Mouse (Mus musculus): ENCODE measurements around the gene Nutf2. TPM values are rescaled to one million over a fixed set of nuclear protein-coding genes. Genes with fewer than 3 reads are reported as not detected.

Nutf2 gene
- polyA plus RNA-seq, 1 experiment from 2014 or later = 275 TPM

DNA sequence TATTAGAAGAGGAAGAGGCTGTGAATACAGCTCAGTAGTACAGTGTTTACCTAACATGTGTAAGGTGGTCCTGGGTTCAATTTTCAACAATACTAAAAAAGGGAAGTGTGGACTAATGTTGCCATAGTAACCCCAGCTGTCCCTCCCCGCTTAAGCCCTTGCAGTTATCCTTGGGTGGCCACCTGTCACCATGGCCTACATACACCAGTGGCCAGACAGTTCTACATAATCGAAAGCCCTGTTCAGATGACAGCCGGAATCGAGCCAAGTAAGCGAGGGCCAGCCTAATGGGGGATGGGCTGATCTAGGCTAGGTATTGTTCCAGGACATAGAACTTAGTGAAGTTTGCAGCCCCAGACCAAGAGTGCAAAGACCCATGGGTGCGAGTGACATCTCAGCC is 23.4 kb upstream of the Nutf2 start:
- H3K36me3 ChIP-seq (replicated peaks) = peaks cover 13% of the 10 kb centered on the region
- WGBS = 89% methylated on average over 6 of the region's 6 CpGs
- no peak overlapping the region for H3K4me2 ChIP-seq
- H3K9me3 ChIP-seq = no peaks in the 10 kb centered on the region
- no peak overlapping the region for H3K9ac ChIP-seq
- no peak overlapping the region for H3K27ac ChIP-seq
- H3K27me3 ChIP-seq = no peaks in the 10 kb centered on the region
- no peak overlapping the region for H3K4me3 ChIP-seq (replicated peaks)
- H3K4me1 ChIP-seq = no peaks in the 10 kb centered on the region
- ATAC-seq (ENCODE audit: low FRiP score) = no peak

DNA sequence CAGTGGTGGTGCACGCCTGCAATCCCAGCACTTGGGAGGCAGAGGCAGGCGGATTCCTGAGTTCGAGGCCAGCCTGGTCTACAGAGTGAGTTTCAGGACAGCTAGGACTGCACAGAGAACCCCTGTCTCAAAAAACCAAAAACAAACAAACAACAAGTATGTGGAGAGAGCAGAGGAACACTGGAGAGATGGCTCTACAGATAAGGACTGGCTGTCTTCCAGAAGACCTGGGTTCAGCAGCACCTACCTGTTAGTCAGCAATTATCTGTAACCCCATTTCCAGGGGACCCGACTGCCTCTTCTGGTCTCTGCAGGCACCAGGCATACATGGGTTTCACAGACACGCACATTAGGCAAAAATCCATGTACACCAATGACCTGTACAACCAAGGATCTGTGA is 21.2 kb upstream of the Nutf2 start:
- Histone ChIP-seq H3K9ac (no peak overlapping the region), H3K4me1 (no peaks in the 10 kb centered on the region), H3K4me2 (no peak overlapping the region), H3K36me3 (replicated peaks) (peaks cover 28% of the 10 kb centered on the region), H3K4me3 (replicated peaks) (no peak overlapping the region), H3K27me3 (no peaks in the 10 kb centered on the region), H3K9me3 (no peaks in the 10 kb centered on the region), H3K27ac (no peak overlapping the region)
- WGBS = 92% methylated on average over 5 of the region's 5 CpGs
- no peak for ATAC-seq (ENCODE audit: low FRiP score)

DNA sequence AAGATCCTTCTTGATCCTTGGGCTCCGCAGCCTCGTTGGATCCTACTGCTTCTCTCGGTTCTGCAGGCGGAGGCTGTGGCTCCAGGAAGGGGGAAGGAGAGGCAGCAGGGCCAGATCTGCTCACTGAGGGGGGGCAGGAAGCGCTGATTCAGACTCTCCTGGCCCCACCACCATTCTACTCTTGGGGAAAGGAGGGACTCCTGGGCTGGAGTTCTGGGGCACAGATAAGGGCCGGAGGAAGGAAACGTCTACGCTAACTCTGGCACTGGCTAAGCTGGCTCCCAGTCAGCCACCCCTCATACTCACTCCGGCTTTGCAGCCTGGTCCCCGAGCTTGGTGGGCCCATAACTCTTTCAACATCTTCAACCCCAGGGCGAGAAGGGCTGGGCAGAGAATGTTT is 13.7 kb upstream of the Nutf2 start:
- H3K27me3 ChIP-seq = no peaks in the 10 kb centered on the region
- 97% methylated on average over 11 of the region's 11 CpGs for WGBS
- H3K4me1 ChIP-seq = peaks cover 7% of the 10 kb centered on the region
- H3K4me3 ChIP-seq (replicated peaks) = no peak overlapping the region
- H3K27ac ChIP-seq = no peak overlapping the region
- H3K9ac ChIP-seq = no peak overlapping the region
- no peak overlapping the region for H3K4me2 ChIP-seq
- no peaks in the 10 kb centered on the region for H3K9me3 ChIP-seq
- peaks cover 69% of the 10 kb centered on the region for H3K36me3 ChIP-seq (replicated peaks)
- no peak for ATAC-seq (ENCODE audit: low FRiP score)

DNA sequence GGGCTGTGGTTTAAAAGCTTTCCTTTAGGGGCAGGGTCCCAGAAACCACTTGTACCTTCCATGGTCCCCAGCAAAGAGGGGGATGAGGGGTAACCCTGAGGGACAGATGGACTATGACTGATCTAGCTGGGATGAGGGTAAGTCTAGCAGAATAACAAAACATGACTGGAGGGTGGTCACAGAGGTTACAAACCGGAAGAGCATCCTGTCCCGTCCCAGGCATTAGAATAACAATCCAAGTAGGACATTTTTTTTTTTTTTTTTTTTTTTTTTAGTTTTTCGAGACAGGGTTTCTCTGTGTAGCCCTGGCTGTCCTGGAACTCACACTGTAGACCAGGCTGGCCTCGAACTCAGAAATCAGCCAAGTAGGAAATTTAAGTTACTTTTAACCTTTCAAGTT is 10.4 kb upstream of the Nutf2 start:
- no peak for ATAC-seq (ENCODE audit: low FRiP score)
- Histone ChIP-seq H3K27me3 (no peaks in the 10 kb centered on the region), H3K9ac (no peak overlapping the region), H3K4me1 (peaks cover 10% of the 10 kb centered on the region), H3K27ac (no peak overlapping the region), H3K9me3 (no peaks in the 10 kb centered on the region), H3K36me3 (replicated peaks) (peaks cover 43% of the 10 kb centered on the region), H3K4me3 (replicated peaks) (no peak overlapping the region), H3K4me2 (peak overlapping the region; percentile 42; the same call in 1 of the 2 replicates)
- 84% methylated on average over 4 of the region's 4 CpGs for WGBS

DNA sequence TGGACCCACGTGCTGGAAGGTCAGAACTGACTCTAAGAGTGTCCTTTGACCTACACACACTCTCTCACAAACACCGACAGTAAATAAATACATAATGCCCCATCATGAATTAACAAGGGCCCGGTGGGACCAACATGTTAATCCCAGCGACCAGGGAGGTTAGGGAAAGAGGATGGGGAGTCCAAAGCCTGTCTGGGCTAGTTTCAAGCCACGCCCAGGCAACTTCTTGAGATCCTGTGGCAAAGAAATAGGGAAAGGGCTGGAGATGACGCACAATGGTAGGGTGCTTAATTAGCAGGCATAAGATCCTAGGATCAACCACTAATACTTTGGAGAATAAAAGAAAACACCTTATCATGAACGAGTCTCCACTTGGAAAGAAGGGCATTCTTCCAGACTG is 9.8 kb upstream of the Nutf2 start:
- H3K4me1 ChIP-seq = peaks cover 12% of the 10 kb centered on the region
- ATAC-seq (ENCODE audit: low FRiP score) = no peak
- no peaks in the 10 kb centered on the region for H3K9me3 ChIP-seq
- 78% methylated on average over 7 of the region's 7 CpGs for WGBS
- no peaks in the 10 kb centered on the region for H3K27me3 ChIP-seq
- H3K36me3 ChIP-seq (replicated peaks) = peaks cover 37% of the 10 kb centered on the region
- H3K27ac ChIP-seq = no peak overlapping the region
- peak overlapping the region; percentile 42 for H3K4me2 ChIP-seq
- no peak overlapping the region for H3K9ac ChIP-seq
- H3K4me3 ChIP-seq (replicated peaks) = 0 out of 2 replicates have a peak overlapping the region, but pooled peaks have one; percentile 13

DNA sequence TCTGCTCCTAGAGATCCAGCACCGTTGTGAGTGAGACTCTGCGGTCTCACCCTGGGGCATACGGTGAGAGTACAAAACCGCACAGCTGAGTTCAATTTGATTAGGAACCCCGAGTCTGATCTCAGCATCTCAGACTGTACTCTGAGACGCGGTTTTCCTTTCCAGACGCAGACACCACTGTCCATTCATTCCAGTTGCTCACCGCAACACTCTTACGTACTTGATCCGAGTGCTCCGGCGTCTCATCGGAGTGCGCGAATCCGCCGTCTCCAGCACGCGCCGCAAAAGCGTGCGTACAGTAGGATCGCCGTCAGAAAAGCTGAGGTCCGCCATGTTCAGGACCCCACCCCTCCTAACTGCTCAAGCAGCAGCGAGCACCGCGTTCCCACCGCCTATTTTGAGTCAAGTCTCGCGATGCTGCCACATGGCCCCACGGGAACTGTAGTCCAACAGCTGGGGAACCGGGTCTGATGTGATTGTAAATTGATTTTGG is 8.7 kb upstream of the Nutf2 start:
- peak overlapping the region; percentile 20; the same call in 1 of the 2 replicates for H3K27ac ChIP-seq

DNA sequence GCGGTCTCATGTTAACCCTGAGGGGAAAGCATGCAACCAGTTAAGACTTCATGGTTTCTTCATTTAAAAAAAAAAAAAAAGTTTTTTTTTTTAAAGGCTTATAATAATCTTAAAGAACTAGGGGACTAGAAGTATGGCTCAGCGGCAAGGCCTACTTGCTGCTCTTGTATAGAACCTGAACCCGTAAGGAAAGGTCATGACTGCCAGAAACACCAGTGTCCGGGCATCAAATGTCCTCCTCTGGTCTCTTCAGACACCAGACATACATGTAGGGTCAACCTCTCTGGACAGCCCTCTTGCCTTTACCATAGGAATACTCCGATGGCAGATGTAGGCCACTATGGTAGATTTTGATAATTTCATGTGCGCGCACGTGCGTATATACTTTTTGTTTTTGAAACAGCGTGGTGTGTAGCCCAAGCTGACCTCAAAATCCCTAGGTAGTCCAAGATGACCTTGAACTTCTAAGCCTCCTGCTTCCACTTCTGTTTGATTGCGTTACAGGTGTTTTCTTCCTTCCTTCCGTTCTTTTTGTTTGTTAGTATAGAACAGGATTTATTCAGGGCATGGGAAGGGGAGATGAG is 8.1 kb upstream of the Nutf2 start:
- Histone ChIP-seq H3K27ac (no peak overlapping the region), H3K9me3 (no peaks in the 10 kb centered on the region), H3K4me2 (peak overlapping the region; percentile 69; the same call in 1 of the 2 replicates), H3K9ac (no peak overlapping the region), H3K36me3 (replicated peaks) (peaks cover 21% of the 10 kb centered on the region), H3K4me3 (replicated peaks) (peak overlapping the region; percentile 65; the same call in 1 of the 2 replicates), H3K27me3 (no peaks in the 10 kb centered on the region), H3K4me1 (peaks cover 28% of the 10 kb centered on the region)
- 81% methylated on average over 12 of the region's 12 CpGs for WGBS
- no peak for ATAC-seq (ENCODE audit: low FRiP score)

More for the DNA sequence above, 8.7 kb upstream of the Nutf2 start:
- Histone ChIP-seq H3K27me3 (no peaks in the 10 kb centered on the region), H3K9ac (peak overlapping the region; percentile 77), H3K4me1 (peaks cover 23% of the 10 kb centered on the region), H3K4me3 (replicated peaks) (peak overlapping the region; percentile 65), H3K36me3 (replicated peaks) (peaks cover 26% of the 10 kb centered on the region), H3K9me3 (no peaks in the 10 kb centered on the region), H3K4me2 (peak overlapping the region; percentile 69)
- WGBS = under 1% methylated on average over 34 of the region's 34 CpGs
- ATAC-seq (ENCODE audit: low FRiP score) = peak; percentile 83

DNA sequence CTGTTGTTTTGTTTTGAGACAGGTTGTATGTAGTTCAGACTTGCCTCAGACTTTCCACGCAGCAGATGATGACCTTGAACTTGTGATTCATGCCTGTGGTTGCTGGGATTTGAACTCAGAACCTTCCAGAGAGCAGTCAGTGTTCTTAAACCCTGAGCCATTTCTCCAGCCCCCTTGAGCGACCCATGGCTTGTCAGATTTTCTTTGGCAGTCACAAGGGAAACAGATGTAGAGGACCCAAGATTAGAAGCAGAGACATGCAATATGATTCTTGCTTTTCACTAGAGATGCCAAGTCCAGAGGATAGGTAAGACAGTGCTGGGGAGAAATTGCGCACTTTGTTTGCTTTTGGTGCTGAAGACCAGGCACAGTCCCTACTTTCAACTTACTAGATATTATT is 7.2 kb upstream of the Nutf2 start, which contains the start of gene Cenpt:
TSS of gene Cenpt (minus strand) at position 101 of the 400 bp plus-strand sequence.
- ATAC-seq (ENCODE audit: low FRiP score) = no peak
- WGBS = 92% methylated on average over 3 of the region's 3 CpGs
- Histone ChIP-seq H3K27me3 (no peaks in the 10 kb centered on the region), H3K4me3 (replicated peaks) (no peak within 1 kb of the TSS), H3K27ac (no peak within 1 kb of the TSS), H3K9me3 (no peaks in the 10 kb centered on the region), H3K36me3 (replicated peaks) (peaks cover 13% of the 10 kb centered on the region), H3K4me1 (peaks cover 38% of the 10 kb centered on the region), H3K9ac (no peak within 1 kb of the TSS), H3K4me2 (no peak within 1 kb of the TSS)

DNA sequence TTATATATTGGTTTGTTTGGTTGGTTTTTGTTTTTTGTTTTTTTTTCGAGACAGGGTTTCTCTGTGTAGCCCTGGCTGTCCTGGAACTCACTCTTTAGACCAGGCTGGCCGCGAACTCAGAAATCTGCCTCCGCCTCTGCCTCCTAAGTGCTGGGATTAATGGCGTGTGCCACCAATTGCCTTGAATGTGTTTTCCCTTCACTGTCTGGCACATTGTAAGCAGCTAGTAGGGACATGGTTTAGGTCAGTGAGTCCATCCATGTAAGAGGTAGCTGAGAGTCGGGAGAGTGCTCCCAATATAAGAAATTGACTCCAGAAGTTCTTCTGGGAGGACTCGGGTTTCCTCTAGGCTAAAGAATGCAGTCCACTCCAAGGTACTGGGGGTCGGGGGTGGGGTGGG is 6.1 kb upstream of the Nutf2 start:
- no peak overlapping the region for H3K27ac ChIP-seq
- ATAC-seq (ENCODE audit: low FRiP score) = no peak; the same call in 1 of the 2 replicates

DNA sequence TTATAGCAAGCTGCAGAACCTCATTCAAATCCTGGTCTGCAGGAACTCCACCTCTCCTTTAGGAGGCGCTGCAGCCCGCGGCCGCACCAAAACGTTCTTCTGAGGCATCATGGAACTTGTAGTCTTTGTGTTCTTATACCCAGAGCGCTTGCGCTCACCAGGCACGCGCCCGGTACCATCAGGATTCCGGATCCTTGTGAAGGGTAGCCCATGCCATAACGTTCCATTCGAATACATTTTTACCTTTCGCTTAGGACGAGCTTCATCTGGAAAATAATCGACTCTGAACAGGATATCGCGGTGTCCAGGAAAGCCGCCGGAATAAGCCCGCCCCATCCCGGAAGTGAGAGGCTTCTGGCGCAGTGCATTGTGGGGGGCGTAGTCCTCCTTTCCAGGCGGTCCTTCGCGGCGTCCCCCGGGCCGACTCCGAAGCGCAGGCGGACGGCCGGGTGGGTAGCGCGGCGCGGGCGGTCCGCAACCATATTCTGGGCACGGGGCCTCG is 5.6 kb upstream of the Nutf2 start, which contains the start of gene Thap11:
TSS of gene Thap11 (plus strand) at position 418 of the 502 bp plus-strand sequence.
- under 1% methylated on average over 43 of the region's 43 CpGs for WGBS
- peak; percentile 91 for ATAC-seq (ENCODE audit: low FRiP score)
- peaks cover 50% of the 10 kb centered on the region for H3K4me1 ChIP-seq
- H3K9me3 ChIP-seq = no peaks in the 10 kb centered on the region
- peak within 1 kb of the TSS; percentile 84 for H3K27ac ChIP-seq
- peak within 1 kb of the TSS; percentile 90 for H3K9ac ChIP-seq
- H3K4me3 ChIP-seq (replicated peaks) = peak within 1 kb of the TSS; percentile 80
- peak within 1 kb of the TSS; percentile 99 for H3K4me2 ChIP-seq
- no peaks in the 10 kb centered on the region for H3K27me3 ChIP-seq
- peaks cover 6% of the 10 kb centered on the region; the same call in 1 of the 2 replicates for H3K36me3 ChIP-seq (replicated peaks)

More for the DNA sequence above, 6.1 kb upstream of the Nutf2 start:
- WGBS = 22% methylated on average over 8 of the region's 8 CpGs
- H3K9me3 ChIP-seq = no peaks in the 10 kb centered on the region
- H3K4me1 ChIP-seq = peaks cover 46% of the 10 kb centered on the region
- peak overlapping the region; percentile 99 for H3K4me2 ChIP-seq
- peak overlapping the region; percentile 80 for H3K4me3 ChIP-seq (replicated peaks)
- peaks cover 8% of the 10 kb centered on the region for H3K36me3 ChIP-seq (replicated peaks)
- no peaks in the 10 kb centered on the region for H3K27me3 ChIP-seq
- H3K9ac ChIP-seq = peak overlapping the region; percentile 90

DNA sequence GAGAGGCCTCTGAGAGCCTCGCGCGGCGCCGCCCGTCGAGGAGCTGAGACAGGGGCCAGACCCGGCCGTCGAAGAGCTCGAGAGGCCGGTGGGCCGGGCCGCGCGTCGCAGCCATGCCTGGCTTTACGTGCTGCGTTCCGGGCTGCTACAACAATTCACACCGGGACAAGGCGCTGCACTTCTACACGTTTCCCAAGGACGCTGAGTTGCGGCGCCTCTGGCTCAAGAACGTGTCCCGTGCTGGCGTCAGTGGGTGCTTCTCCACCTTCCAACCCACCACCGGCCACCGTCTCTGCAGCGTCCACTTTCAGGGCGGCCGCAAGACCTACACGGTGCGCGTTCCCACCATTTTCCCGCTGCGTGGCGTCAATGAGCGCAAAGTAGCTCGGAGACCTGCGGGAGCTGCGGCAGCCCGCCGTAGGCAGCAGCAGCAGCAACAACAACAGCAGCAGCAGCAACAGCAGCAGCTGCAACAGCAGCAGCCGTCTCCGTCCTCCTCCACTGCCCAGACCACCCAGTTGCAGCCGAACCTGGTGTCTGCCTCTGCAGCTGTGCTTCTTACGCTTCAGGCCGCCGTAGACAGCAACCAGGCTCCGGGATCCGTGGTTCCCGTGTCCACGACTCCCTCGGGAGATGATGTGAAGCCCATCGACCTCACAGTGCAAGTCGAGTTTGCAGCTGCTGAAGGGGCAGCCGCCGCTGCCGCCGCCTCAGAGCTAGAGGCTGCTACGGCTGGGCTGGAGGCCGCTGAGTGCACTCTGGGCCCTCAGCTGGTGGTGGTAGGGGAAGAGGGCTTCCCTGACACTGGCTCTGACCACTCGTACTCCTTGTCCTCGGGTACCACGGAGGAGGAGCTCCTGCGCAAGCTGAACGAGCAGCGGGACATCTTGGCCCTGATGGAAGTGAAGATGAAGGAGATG is 4.9 kb upstream of the Nutf2 start:
- peak overlapping the region; percentile 90 for H3K9ac ChIP-seq
- H3K27me3 ChIP-seq = no peaks in the 10 kb centered on the region
- ATAC-seq (ENCODE audit: low FRiP score) = peak; percentile 13; the same call in 1 of the 2 replicates
- peak overlapping the region; percentile 99 for H3K4me2 ChIP-seq
- H3K4me3 ChIP-seq (replicated peaks) = peak overlapping the region; percentile 80
- H3K36me3 ChIP-seq (replicated peaks) = peaks cover 6% of the 10 kb centered on the region; the same call in 1 of the 2 replicates
- WGBS = under 1% methylated on average over 71 of the region's 71 CpGs
- H3K4me1 ChIP-seq = peaks cover 52% of the 10 kb centered on the region
- H3K9me3 ChIP-seq = no peaks in the 10 kb centered on the region
- peak overlapping the region; percentile 84 for H3K27ac ChIP-seq

Data from forebrain, embryonic 12.5 days (tissue).